Mouse (Mus musculus) cerebral cortex, adult 2 months (tissue): ENCODE data around the gene Plxdc2.

Experiments
- WGBS: fragments of 180-500 bp; shearing (Covaris S2); methylation state at CpG from one replicate; pipeline ENCODE4 v1.1.7; 2018; 5-methylcytosine and 5-hydroxymethylcytosine counted together

The Plxdc2 gene

DNA sequence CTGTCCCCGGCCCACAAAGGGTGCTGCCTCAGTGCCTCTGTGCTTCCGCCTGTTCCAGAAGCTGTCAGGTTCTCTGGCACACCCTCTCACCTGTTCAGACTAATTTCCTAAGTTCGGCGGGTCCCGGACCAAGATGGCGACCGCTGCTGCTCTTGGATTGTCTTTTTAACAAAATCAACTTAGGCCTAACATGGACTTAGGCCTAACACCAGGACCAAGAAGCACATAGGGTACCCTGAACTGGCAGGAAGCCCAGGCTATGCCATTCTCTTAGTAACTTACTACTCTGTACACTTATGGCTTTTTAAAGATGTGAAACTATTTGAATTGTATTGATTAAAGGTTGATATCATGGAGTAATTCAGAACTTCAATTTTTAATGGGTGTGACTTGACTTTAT is 413.0 kb downstream of the Plxdc2 start:
- WGBS: 96% methylated on average over 5 of the region's 7 CpGs

DNA sequence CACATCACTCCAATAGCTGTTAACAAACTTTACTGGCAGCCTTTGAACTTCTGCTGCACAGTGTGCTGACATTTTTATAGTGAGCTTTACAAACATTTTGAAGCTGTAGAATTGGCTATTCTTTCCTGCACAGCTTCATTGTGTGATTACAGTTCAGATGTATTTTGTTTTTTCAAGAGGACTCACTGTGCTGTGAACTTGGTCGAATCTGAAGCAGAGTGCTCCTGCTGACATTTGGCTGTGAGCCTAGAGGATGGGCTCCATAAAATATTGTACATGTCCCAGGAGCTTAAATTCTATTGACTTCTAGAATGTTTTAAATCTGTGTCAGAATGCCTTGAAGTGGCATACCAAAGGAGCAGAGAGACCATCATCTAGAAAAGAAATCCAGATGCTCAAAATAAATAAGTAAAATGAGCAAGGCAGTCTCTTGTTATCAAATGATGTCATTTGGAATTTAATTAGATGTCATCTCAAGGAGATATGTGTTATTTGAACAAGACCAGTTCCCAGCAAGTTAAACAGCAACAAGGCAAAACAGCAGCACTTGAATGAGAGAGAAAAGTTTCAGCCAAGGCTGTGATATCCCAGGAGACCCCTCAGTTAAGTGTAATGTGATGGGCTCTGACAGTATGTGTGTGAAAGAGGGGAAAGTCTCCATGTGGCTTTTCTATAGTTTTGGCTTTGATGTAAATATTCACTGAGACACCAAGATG is 417.5 kb downstream of the Plxdc2 start:
- WGBS: 32% methylated on average over 1 of the region's 1 CpGs

DNA sequence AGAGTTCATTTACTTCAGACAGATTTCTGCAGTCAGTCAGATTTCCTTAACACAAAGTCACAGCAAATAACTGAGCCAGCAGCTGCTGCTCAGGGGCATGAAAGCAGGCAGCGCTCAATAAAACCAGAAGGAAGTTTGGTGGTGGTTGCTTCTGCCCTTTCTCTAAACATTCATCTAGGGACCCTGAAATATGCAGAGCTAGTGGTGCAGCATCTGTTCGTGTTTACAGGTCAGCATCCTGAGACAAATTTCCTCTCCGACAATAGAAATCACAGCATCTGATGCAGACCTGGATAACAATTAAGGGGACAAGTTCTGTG is 418.0 kb downstream of the Plxdc2 start:
- 62% methylated on average over 3 of the region's 3 CpGs for WGBS
